Comparison of ENCODE assay signal across 7 mouse cellular contexts in the genomic region with DNA sequence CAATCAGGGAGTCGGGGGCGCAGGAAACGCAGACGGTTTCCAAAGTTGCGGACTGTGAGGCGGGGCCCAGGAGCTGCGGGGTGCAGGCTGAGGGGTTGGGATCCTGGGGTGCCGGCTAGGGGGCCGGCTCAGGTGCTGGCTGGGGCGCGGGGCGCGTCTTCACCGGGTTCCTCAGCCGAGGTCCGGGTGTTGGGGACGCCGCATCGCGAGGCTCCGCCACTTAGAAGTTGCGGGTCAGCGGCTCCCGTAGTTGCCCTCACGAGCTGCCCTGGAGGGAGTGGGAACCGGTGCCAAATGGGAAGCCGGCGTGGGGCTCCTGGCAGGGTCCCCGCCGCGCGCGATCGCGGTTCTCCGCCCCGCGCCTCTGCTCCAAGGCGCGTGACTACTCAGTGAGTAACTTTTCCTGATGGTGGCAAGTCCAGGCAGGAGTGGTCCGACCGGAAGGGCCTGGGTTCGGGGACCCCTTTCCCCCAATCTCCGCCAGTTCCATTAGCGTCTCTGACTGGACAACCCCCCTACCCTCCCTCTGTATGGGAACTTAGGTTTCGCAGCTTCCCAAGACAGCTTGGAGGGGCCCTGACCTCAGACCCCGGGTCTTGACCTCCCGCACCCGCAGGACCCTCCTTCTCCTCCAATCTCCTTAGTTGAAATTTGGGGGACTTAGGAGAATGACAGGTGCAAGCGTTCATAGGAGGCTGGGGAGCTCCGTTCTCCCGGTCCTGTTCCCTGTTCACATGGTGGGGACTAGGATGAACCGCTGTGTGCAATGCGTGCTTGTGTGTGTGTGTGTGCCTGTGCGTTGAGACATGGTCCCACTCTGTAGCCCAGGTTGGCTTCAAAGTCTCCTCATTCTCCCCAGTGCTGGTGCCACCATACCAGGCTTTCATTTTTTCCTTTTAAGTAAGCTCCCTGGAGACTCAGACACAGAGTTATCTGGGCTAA. TPM values are rescaled to one million over a fixed set of nuclear protein-coding genes. Genes with fewer than 3 reads are reported as not detected.
A peak's percentile ranks its signal among the peaks of the same experiment; 100 is the strongest.
DNase-seq lines count a peak whose midpoint lies in the region; ATAC-seq and TF ChIP-seq lines count a peak whose summit lies in the region.

No protein-coding gene starts in this region.

- TF ChIP-seq EP300 in heart, postnatal 0 days (IDR thresholded peaks at IDR 0.05; ENCODE audit: low read depth) = no peak; the same call in 1 of the 2 replicates

- H3K4me2 ChIP-seq in heart, postnatal 0 days (ENCODE audit: low read depth, low read length) = peak overlapping the region; percentile 89
- peak overlapping the region; percentile 79 for H3K4me2 ChIP-seq in limb, embryonic 15.5 days
- H3K4me2 ChIP-seq in neural tube, embryonic 14.5 days (ENCODE audit: low read depth, low read length) = peak overlapping the region; percentile 52

- H3K36me3 ChIP-seq in testis, adult 2 months (ENCODE audit: control insufficient read depth, insufficient read depth, low read length) = no peaks in the 10 kb centered on the region
- H3K36me3 ChIP-seq in heart, postnatal 0 days (replicated peaks; ENCODE audit: control insufficient read depth, insufficient read depth, low read length) = peaks cover 30% of the 10 kb centered on the region
- H3K36me3 ChIP-seq in limb, embryonic 15.5 days = peaks cover 37% of the 10 kb centered on the region
- peaks cover 7% of the 10 kb centered on the region; the same call in 1 of the 2 replicates for H3K36me3 ChIP-seq in neural tube, embryonic 14.5 days (ENCODE audit: control insufficient read depth, insufficient read depth, low read length)

- 2% methylated on average over 55 of the region's 55 CpGs for WGBS in heart, postnatal 0 days
- WGBS in limb, embryonic 15.5 days = 1% methylated on average over 55 of the region's 55 CpGs
- under 1% methylated on average over 50 of the region's 55 CpGs for WGBS in neural tube, embryonic 14.5 days

- peak; percentile 31 for ATAC-seq in heart, postnatal 0 days (ENCODE audit: insufficient read depth, low read depth)
- peak; percentile 49 for ATAC-seq in limb, embryonic 15.5 days (ENCODE audit: insufficient number of reproducible peaks, low FRiP score, low TSS enrichment, low read depth)
- ATAC-seq in neural tube, embryonic 14.5 days (ENCODE audit: low read depth) = peak; percentile 70

- no peak for TF ChIP-seq POLR2A in testis, adult 2 months (IDR thresholded peaks at IDR 0.05; ENCODE audit: control insufficient read depth, low read depth, low read length)

- no peak for TF ChIP-seq CTCF in testis, adult 2 months (IDR thresholded peaks at IDR 0.05; ENCODE audit: control insufficient read depth, insufficient read depth, insufficient replicate concordance, low read depth, low read length)
- no peak for TF ChIP-seq CTCF in heart, postnatal 0 days (IDR thresholded peaks at IDR 0.05; ENCODE audit: low read depth)

- H3K4me3 ChIP-seq in testis, adult 2 months (ENCODE audit: control insufficient read depth, low read depth, low read length) = peak overlapping the region; percentile 92
- H3K4me3 ChIP-seq in heart, postnatal 0 days (ENCODE audit: low read depth, low read length) = peak overlapping the region; percentile 77
- peak overlapping the region; percentile 86 for H3K4me3 ChIP-seq in limb, embryonic 15.5 days
- H3K4me3 ChIP-seq in neural tube, embryonic 14.5 days (ENCODE audit: low read depth, low read length) = peak overlapping the region; percentile 77

- no peaks in the 10 kb centered on the region for H3K27me3 ChIP-seq in testis, adult 2 months (ENCODE audit: control insufficient read depth, insufficient read depth, low read length)
- no peaks in the 10 kb centered on the region for H3K27me3 ChIP-seq in heart, postnatal 0 days (ENCODE audit: control insufficient read depth, insufficient read depth, low read length)
- H3K27me3 ChIP-seq in limb, embryonic 15.5 days = no peaks in the 10 kb centered on the region
- H3K27me3 ChIP-seq in neural tube, embryonic 14.5 days (ENCODE audit: control insufficient read depth, insufficient read depth, low read length) = no peaks in the 10 kb centered on the region

- peaks cover 13% of the 10 kb centered on the region for H3K4me1 ChIP-seq in testis, adult 2 months (ENCODE audit: control insufficient read depth, insufficient read depth, low read length)
- H3K4me1 ChIP-seq in heart, postnatal 0 days (ENCODE audit: control insufficient read depth, insufficient read depth) = peaks cover 14% of the 10 kb centered on the region
- H3K4me1 ChIP-seq in limb, embryonic 15.5 days = peaks cover 18% of the 10 kb centered on the region
- H3K4me1 ChIP-seq in neural tube, embryonic 14.5 days (ENCODE audit: control insufficient read depth, insufficient read depth, low read length) = 0 out of 2 replicates have a peak, but pooled peaks cover 7% of the 10 kb centered on the region

- H3K9me3 ChIP-seq in heart, postnatal 0 days (replicated peaks; ENCODE audit: control insufficient read depth, low read length) = no peaks in the 10 kb centered on the region
- H3K9me3 ChIP-seq in limb, embryonic 15.5 days = no peaks in the 10 kb centered on the region
- no peaks in the 10 kb centered on the region for H3K9me3 ChIP-seq in neural tube, embryonic 14.5 days (ENCODE audit: control insufficient read depth, low read length)

- no peak for DNase-seq in testis, postnatal 14 days (ENCODE audit: low spot score)
- peak; percentile 46 for DNase-seq in embryo, embryonic 10.5 days (ENCODE audit: low spot score)
- DNase-seq in heart, postnatal 0 days (ENCODE audit: low spot score) = no peak
- no peak for DNase-seq in ovary, postnatal 10 days (ENCODE audit: low spot score)

- peak overlapping the region; percentile 79 for H3K9ac ChIP-seq in heart, postnatal 0 days (replicated peaks; ENCODE audit: low read depth, low read length)
- peak overlapping the region; percentile 87 for H3K9ac ChIP-seq in limb, embryonic 15.5 days
- H3K9ac ChIP-seq in neural tube, embryonic 14.5 days (replicated peaks; ENCODE audit: low read depth, low read length) = peak overlapping the region; percentile 80

- no peak overlapping the region for H3K27ac ChIP-seq in testis, adult 2 months (ENCODE audit: control insufficient read depth, insufficient read depth, low read depth, low read length)
- H3K27ac ChIP-seq in heart, postnatal 0 days (ENCODE audit: low read depth) = peak overlapping the region; percentile 85
- H3K27ac ChIP-seq in limb, embryonic 15.5 days = peak overlapping the region; percentile 87
- H3K27ac ChIP-seq in neural tube, embryonic 14.5 days (ENCODE audit: low read depth, low read length) = peak overlapping the region; percentile 39; the same call in 1 of the 2 replicates

RNA-seq across cellular contexts. Expression of a gene that starts 0.8 kb away (rescaled TPM):
- 7.3 and 9.8 TPM in 2 replicates for polyA plus RNA-seq in testis, adult 2 months (2012; rRNA removed)
- 29.1 and 38.9 TPM in 2 replicates for total RNA-seq in heart, postnatal 0 days (2014; rRNA removed; ENCODE audit: low replicate concordance)
- polyA plus RNA-seq in heart, postnatal 0 days (2015; fragmentation: Nextera tagmentation; extraction: Ambion mirVana) = 19.5 TPM in 2 replicates
- polyA plus RNA-seq in limb, embryonic 15.5 days (2015; fragmentation: Nextera tagmentation; extraction: Ambion mirVana) = 36.0 and 40.7 TPM in 2 replicates
- polyA plus RNA-seq in neural tube, embryonic 14.5 days (2014; fragmentation: Nextera tagmentation; extraction: Ambion mirVana) = 16.8 and 25.5 TPM in 2 replicates

RNA-seq across cellular contexts. Expression of a gene that starts 18.9 kb away (rescaled TPM):
- 95.5 and 101 TPM in 2 replicates for polyA plus RNA-seq in testis, adult 2 months (2012; rRNA removed)
- 33.1 and 35.6 TPM in 2 replicates for total RNA-seq in heart, postnatal 0 days (2014; rRNA removed; ENCODE audit: low replicate concordance)
- polyA plus RNA-seq in heart, postnatal 0 days (2015; fragmentation: Nextera tagmentation; extraction: Ambion mirVana) = 24.4 and 26.7 TPM in 2 replicates
- 52.7 and 53.1 TPM in 2 replicates for polyA plus RNA-seq in limb, embryonic 15.5 days (2015; fragmentation: Nextera tagmentation; extraction: Ambion mirVana)
- polyA plus RNA-seq in neural tube, embryonic 14.5 days (2014; fragmentation: Nextera tagmentation; extraction: Ambion mirVana) = 44.5 and 45.9 TPM in 2 replicates

RNA-seq across cellular contexts. Expression of a gene that starts 18.9 kb away (rescaled TPM):
- 102 and 115 TPM in 2 replicates for polyA plus RNA-seq in testis, adult 2 months (2012; rRNA removed)
- 154 and 193 TPM in 2 replicates for total RNA-seq in heart, postnatal 0 days (2014; rRNA removed; ENCODE audit: low replicate concordance)
- 294 and 295 TPM in 2 replicates for polyA plus RNA-seq in heart, postnatal 0 days (2015; fragmentation: Nextera tagmentation; extraction: Ambion mirVana)
- 397 and 441 TPM in 2 replicates for polyA plus RNA-seq in limb, embryonic 15.5 days (2015; fragmentation: Nextera tagmentation; extraction: Ambion mirVana)
- polyA plus RNA-seq in neural tube, embryonic 14.5 days (2014; fragmentation: Nextera tagmentation; extraction: Ambion mirVana) = 285 and 327 TPM in 2 replicates

RNA-seq across cellular contexts. Expression of a gene that starts 32.2 kb away (rescaled TPM):
- polyA plus RNA-seq in testis, adult 2 months (2012; rRNA removed) = 0.43 and 0.48 TPM in 2 replicates
- total RNA-seq in heart, postnatal 0 days (2014; rRNA removed; ENCODE audit: low replicate concordance) = 0.80 TPM in 1 of 2 replicates, not detected in the other
- polyA plus RNA-seq in heart, postnatal 0 days (2015; fragmentation: Nextera tagmentation; extraction: Ambion mirVana) = 0.27 and 0.59 TPM in 2 replicates
- polyA plus RNA-seq in limb, embryonic 15.5 days (2015; fragmentation: Nextera tagmentation; extraction: Ambion mirVana) = 8.8 and 9.6 TPM in 2 replicates
- polyA plus RNA-seq in neural tube, embryonic 14.5 days (2014; fragmentation: Nextera tagmentation; extraction: Ambion mirVana) = 33.4 and 42.9 TPM in 2 replicates

RNA-seq across cellular contexts. Expression of a gene that starts 46.2 kb away (rescaled TPM):
- polyA plus RNA-seq in testis, adult 2 months (2012; rRNA removed) = 0.20 and 0.24 TPM in 2 replicates
- not detected in 2 replicates for total RNA-seq in heart, postnatal 0 days (2014; rRNA removed; ENCODE audit: low replicate concordance)
- polyA plus RNA-seq in heart, postnatal 0 days (2015; fragmentation: Nextera tagmentation; extraction: Ambion mirVana) = 0.18 and 0.20 TPM in 2 replicates
- polyA plus RNA-seq in limb, embryonic 15.5 days (2015; fragmentation: Nextera tagmentation; extraction: Ambion mirVana) = 2.9 and 4.1 TPM in 2 replicates
- 2.1 and 7.5 TPM in 2 replicates for polyA plus RNA-seq in neural tube, embryonic 14.5 days (2014; fragmentation: Nextera tagmentation; extraction: Ambion mirVana)
